Mouse (Mus musculus) liver, postnatal 0 days (tissue): ENCODE results near the gene Gtf3c5.
A peak's percentile ranks its signal among the peaks of the same experiment; 100 is the strongest.

Experiments used
- CTCF ChIP-seq: sonication (generic); IDR thresholded peaks from 2 replicates; pipeline ENCODE4 v1.5.1; 2016; ENCODE audit warnings: antibody characterized with exemption, low read depth
- EP300 ChIP-seq: IDR thresholded peaks from 2 replicates; pipeline ENCODE4 v1.6.1; 2016; ENCODE audit warnings: antibody characterized with exemption, low read depth, mild to moderate bottlenecking

DNA sequence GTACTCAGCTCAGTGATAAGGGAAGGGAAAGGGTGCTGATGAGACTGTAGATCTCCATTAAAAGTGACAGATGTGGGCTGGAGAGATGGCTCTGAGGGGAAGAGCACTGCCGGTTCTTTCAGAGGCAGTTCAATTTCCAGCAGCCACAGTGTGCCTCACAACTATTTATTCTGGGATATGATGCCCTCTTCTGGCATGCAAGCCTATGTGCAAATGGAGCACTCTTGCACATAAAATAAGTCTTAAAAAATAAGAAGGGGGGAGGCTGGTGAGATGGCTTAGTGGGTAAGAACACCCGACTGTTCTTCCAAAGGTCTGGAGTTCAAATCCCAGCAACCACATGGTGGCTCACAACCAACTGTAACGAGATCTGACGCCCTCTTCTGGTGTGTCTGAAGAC is 49.6 kb upstream of the Gtf3c5 start:
- TF ChIP-seq CTCF (peak; percentile 43), EP300 (no peak)
